Mouse (Mus musculus): ENCODE measurements around the gene Cep95. TPM values are rescaled to one million over a fixed set of nuclear protein-coding genes. Genes with fewer than 3 reads are reported as not detected.

Cep95 gene
- total RNA-seq, 4 experiments from 2014 or later: 9.1 to 15.6 (median 13.8) TPM

DNA sequence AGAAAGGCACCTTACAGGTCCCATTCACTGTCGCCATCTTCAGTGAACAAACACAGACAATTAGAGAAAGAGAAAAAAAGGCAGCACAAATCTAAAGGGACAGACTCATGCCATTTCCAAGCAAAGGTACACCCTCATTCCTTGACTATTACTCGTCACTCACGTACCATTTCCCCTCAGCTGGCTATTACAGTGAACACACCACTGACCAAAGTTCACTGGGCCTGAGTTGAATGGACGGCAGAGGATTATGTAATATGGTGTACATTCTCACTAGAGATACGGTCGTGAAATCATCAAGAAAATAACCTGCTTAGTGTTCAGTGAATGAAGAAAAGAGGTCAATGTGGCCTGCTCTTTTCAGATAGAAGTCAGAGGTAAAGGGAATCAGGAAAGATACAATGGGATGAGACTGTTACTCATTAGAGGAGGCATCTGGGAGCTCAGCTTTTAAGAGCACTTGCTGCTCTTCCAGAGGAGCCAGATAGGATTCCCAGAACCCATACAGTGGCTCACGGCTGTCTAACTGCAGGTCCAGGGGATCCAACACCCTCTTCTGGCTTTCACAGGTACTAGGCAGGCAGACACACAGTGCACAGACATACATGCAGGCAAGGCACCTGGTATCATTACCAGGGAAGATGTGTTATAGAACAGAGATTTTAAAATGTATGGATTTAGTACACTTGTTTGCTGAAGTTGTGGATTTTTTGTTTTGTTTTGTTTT lies 23.5 kb downstream of the Cep95 start:
- DNase-seq (ENCODE audit: low spot score in 2 of 2): no peak

DNA sequence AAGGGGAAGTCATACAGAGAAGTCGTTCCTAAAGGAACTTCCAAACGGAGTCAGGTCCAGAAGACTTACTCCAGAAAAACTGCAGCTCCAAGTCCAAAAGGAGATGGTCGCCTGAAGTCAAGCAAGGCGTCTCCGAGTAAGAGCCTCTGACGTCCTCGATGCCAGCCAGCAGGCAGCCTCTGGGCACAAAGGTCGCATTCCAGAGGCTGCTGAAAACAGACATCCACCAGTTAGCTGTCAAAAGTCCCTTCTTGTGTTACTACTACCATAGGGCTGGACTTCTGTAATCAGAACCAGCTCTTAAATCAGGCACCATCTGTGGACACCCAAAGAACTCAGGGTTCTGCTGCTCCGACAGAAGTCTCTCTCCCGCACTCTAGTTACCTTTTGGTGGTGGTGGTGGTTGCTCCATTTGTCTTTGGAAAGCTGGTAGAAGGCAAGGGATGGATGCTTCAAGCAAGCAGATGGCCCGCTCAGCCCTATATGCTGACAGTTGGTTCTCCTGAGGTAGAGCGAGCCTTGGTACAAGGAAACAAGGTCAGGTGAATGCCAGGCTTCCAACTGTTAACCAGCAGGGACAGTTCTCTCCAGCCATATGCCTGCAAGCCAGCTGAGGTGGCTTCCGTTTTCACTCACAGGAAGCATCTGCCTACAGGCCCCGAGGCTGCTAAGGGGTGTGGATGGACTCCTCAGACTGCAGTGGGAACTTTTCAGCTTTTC lies 25.7 kb downstream of the Cep95 start:
- DNase-seq (ENCODE audit: low spot score in 2 of 2): no peak

DNA sequence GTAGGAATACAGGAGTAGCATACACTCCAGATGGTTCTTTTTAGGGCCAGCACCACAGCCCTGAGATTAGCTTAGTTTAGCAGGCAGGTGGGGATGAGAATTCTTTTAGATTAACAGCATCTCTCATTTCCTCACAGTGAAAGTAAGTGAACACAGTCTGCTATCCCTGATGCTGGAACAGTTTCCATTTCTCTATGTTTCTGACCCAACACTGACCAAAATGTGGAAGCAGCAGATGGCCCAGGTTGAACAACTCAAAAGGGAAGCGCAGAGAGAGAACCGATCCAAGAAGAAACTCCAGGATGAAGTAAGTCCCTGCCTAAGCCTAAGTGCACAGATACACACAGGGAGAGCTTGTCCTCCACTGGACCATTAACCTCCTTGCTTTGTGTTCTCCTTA lies 26.3 kb downstream of the Cep95 start:
- no peak for DNase-seq (ENCODE audit: low spot score in 2 of 2)

DNA sequence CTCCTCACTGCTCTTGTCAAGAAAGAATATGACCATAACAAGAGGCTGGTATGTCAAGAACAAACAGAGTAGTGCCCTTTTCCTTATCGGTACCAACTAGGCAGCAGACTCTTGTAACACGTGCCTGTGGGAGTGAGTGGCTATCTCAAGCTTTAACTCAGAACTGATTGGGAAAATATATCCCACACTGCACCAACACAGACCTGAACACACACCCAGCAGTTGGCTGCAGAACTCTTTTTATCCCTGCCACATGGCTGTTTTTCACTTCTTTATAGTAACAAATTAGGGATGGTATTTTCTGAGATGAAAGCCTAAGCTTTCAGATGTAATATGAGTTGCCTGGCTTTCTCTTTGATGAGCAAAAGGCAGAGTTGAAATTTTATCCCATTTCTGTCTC lies 26.7 kb downstream of the Cep95 start:
- no peak for DNase-seq (ENCODE audit: low spot score in 2 of 2)

DNA sequence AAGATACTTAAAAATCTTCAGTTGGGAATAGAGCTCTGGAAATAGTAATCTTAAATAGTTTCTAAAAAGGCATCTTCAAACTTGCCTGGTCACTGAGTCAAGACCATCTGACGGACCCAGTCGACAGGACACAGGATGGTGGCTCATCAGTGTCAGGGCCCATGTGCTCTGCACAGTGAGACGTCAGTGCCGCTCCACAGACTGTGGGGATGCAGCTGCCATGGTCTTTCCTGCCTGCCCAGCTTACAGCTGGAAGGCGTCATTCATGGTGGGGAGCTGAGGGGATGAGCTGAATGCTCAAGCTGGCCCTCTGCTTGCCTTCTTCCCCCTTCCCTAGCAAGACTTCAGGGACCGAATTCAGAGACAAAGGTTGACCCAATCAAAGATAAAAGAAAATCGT lies 27.3 kb downstream of the Cep95 start:
- no peak for DNase-seq (ENCODE audit: low spot score in 2 of 2)

DNA sequence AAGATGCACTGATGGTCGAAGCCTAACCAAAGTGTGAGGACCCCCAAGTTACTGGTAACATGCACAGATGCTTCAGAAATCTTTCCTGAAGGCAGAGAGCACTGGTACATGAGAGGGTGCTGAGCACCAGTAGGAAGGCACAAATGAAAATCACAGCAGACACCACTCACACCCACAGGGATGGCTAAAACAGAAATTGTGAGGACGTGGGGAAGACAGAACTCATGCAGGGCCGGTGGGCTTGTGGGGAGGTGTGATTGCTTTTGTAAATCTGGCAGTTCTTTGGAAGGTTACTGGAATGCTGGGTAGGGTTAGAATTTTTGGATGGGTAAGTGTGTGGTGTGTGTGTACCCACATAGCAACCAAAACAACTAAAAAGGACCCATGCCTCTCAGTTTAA lies 28.1 kb downstream of the Cep95 start:
- no peak for DNase-seq (ENCODE audit: low spot score in 2 of 2)

DNA sequence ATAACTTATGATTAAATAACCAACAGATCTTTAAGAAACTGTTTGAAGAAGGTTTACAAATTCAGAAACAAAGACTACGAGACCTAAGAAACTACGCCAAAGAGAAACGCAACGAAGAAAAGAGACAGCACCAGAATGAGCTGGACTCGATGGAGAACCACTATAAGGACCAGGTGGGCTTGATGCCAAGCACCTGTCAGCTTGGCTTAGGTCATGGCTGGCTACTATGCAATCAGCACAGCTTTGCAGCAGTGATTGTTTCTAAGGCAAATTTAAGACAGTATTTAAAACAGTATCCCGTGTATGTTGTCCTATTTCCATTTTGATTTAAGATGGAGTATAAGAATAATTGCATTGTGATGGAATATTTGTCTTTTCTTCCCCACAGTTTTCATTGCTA lies 28.8 kb downstream of the Cep95 start:
- no peak for DNase-seq (ENCODE audit: low spot score in 2 of 2)

DNA sequence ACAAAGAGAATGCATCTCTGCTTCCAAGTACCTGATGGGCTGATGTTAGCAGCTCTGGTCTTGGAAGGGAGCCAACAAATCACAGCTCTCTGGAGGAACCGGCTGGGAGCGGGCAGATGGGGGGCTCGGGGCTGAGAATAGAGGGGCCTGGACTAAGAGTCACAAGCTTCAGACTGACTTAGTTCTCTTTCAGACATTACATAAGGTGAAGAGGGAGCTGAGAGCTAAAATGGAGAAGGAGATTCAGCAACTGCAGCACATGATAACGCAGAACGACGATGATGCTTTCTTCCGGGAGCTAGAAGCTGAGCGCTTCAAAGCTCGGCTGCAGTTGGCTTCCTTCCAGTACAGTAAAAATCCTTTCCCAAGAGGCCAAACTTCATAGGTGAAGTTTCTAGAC lies 29.3 kb downstream of the Cep95 start:
- DNase-seq (ENCODE audit: low spot score in 2 of 2): no peak

DNA sequence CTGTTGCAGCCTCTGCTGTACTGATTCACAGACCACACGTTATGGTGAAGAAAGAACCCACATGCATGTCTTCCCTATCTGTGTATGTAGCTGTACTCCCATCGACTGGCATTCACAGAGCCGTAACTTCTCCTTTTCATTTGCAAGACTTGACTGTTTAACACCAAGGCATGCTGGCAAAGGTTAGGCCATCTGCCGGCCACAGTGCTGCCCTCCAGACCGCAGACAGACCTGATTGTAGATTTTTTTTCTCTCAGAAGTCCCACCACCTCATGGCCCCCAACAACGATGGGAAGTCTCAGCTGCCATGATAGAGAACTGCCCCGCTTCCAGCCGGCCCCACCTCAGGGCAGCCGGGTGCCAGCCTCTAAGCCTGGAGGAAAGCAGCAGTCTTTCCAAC lies 30.5 kb downstream of the Cep95 start:
- DNase-seq (ENCODE audit: low spot score in 2 of 2): no peak

DNA sequence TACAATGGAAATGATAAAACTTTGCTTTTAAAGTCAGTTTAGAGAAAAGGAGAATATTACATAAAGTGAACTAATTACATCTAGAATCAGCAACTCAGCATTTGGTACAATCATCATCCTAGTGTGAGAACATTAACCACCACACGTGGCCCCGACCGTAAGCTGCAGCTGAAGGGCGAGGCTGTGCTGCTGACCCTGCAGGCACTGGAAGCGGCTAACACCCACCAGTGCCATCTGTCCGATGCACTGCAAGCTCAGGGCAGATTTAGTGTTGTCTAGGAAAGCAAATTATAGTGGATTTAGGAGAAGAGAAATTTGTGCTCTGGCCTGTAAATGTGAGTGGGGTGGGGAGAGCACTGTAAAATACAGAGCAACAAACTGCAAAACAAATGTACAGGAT lies 31.2 kb downstream of the Cep95 start:
- no peak for DNase-seq (ENCODE audit: low spot score in 2 of 2)

DNA sequence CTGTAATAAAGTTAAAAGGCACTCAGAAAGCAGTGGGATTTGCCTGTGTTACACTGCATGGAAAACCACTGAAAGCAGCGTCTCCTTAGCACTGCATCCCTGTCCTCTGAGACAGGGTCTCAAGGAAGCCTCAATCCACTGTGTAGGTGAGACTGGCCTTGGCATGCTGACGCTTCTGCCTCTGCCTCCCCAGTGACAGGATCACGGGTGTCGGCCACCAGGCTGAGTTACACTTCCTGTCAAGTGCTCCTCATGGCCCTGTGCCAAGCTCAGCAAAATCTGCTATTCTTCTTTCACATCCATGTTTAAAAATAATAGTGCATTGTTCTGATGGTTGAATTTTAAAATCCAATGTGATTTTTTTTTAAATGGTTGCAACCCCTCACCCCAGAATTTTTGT lies 31.9 kb downstream of the Cep95 start:
- DNase-seq (ENCODE audit: low spot score in 2 of 2): no peak

DNA sequence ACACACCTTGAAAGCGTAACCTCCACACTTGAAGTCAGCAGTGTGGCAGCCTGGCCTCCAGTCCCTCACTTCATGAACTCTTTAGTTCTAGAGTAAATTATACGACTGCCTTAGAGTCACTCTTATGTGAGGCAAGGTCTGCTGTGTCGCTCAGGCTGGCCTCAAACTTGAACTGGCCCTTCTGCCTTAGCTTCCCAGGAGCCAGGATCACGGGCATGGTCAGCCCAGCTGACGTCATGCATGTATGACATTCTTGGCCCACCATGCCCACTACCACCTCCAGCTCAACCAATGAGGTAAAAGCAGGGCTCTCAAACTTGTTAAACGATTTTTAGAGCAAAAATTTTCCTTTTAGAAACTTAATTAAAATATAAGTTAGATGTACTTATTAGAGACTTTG lies 32.3 kb downstream of the Cep95 start:
- no peak for DNase-seq (ENCODE audit: low spot score in 2 of 2)

DNA sequence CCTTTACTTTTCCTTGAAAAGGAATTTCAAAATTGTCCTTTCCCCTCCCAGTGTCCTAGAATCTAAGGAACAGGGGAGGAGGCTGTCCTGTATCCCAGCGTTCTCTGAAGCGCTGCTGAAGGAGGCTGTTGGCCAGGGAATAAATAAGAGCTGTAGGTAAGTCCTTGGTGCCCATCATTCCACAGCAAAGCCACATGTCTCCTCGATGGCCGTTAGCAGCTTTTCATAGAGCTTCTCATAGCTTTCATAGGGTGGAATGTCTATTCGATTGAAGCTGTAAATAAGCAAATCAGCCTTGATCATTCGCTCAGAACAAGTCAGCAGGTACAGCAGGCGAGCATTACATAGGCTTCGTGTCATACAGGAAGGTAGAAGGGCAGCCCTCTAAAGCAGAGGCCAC lies 33.4 kb downstream of the Cep95 start:
- no peak for DNase-seq (ENCODE audit: low spot score in 2 of 2)

DNA sequence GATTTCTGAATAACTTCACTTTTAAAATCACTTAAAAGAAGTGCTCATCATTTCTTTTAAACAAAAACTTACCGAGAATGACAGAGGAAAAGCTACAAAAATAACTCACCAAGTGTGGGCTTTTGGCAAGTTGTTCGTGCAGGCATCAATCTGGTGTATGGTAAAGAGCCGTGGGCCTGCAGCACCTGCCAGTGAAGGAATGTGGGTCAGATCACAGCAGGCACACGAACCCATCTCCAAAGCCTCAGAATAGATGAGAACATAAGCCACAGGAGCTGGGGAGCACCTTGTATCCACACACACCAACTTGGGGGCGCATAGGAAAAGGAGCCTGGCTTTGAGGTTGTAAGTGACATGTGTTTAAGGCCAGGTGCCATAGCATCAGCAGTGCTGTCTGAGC lies 33.9 kb downstream of the Cep95 start:
- peak; percentile 51 to 59 for DNase-seq (ENCODE audit: low spot score in 2 of 2)

DNA sequence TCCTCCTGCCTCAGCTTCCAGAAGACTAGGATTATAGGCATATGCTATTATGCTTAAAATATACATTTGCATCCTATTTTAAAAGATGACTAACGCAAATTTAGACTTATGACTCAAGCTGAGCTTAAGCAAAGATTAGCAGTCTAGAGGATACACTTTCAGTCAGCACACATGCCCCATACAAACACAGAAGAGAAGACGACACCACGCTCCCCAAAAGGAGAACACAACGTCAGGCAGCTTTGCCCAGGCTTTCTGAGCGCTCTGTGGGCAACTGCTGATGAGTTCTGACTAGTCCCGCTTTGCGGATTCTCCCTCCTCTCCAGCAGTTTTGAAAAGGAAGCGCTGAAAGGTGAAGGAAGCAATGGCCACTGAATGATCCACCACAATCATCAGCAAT lies 34.7 kb downstream of the Cep95 start:
- no peak for DNase-seq (ENCODE audit: low spot score in 2 of 2)

DNA sequence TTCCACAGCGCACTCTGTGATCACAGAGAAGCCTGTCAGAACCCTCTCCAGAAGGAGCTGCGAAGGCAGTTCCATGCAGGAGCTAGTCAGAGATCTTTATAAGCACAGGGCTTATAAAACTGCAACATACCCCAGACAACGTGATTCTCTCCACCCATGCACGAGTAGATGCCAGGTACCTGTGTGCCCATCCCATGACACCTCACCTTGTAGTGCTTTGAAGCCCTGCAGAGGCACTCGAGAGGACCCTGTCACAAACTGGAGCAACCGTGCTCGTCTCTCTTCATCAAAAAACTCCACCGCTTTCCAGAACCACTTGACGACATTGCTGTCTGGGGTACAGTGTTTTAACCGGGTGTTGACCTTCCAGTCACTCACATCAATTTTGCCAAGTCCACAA lies 35.4 kb downstream of the Cep95 start:
- DNase-seq (ENCODE audit: low spot score in 2 of 2): no peak

DNA sequence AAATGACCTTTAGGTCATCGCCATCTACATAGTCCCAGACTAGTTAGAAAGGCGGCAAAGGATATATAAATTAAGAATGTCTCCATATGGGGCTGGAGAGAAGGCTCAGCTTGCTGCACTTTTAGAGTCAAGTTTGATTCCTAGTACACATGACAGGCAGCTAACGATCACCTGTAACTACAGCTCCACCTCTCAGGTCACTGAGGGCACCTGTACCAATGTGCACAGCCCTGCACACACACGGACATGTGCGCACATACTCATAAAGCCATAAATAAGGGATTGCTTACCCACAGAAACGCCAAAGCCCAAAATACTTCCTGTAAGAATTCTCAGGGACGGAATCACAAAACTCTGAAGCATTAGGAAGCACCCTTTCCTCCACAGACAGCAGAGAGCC lies 39.0 kb downstream of the Cep95 start:
- DNase-seq (ENCODE audit: low spot score in 2 of 2): no peak

DNA sequence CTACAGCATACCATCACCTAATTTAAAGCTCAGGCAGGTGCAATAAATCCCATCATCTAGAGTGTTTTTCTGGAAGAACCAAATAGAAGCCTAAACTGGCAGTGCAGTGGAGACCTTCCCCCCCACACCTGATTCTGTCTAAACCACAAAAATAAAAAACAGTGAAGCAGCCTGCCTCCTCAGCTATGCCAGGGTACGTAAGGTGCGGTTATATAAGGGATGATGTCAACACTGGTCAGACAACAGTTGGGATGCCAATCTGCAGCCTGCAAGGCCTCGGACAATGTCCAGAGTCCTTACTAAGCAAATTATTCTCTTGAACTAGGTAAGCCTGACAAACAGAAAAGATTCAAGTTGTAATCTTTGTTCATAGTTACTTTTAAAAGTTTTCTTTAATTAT lies 53.0 kb downstream of the Cep95 start:
- DNase-seq (ENCODE audit: low spot score in 2 of 2): no peak

DNA sequence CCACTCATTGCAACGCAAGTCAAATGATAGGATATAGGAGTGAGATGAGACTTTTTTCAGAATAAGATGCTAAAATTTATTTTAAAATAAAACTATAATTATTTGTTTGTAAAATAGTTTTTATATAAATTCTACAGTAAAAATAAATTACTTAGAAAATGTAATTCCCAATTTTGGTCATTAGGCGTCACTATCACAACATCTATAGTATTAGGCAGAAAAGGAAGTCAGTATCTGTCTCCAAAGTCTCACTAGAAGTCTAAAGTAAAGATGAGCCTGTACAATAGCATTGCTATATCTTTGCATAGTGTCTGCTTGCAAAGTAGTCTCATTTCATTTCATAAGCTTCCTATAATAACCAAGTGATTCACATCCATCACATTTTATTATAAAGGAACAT lies 62.4 kb downstream of the Cep95 start:
- DNase-seq (ENCODE audit: low spot score in 2 of 2): no peak

Measured in layer of hippocampus, adult 8-10 months (tissue).